Mouse (Mus musculus) neural tube, embryonic 10.5 days (tissue): ENCODE measurements around the gene Ablim2.

Experiments used
- DNase-seq: peaks from one replicate; pipeline ENCODE4 v3.0.0-alpha.2; 2017; ENCODE audit warnings: low spot score; ENCODE audit errors: extremely low spot score

The Ablim2 gene

GRCm38 (mm10) chr5:35907633-35908426 is 150.2 kb downstream of the Ablim2 start:
- DNase-seq: peak; percentile 57

GRCm38 (mm10) chr5:35908626-35909443 is 151.2 kb downstream of the Ablim2 start:
- DNase-seq: no peak

GRCm38 (mm10) chr5:35915629-35916300 is 158.1 kb downstream of the Ablim2 start:
- no peak for DNase-seq

GRCm38 (mm10) chr5:35916666-35917065 is 159.0 kb downstream of the Ablim2 start:
- no peak for DNase-seq

- DNase-seq: no peak
Observed at GRCm38 (mm10) chr5:35918387-35918786, 160.7 kb downstream of the Ablim2 start.

GRCm38 (mm10) chr5:35920076-35920475 is 162.4 kb downstream of the Ablim2 start:
- no peak for DNase-seq

GRCm38 (mm10) chr5:35920557-35920956 is 162.9 kb downstream of the Ablim2 start:
- DNase-seq: no peak

GRCm38 (mm10) chr5:35921141-35921540 is 163.5 kb downstream of the Ablim2 start:
- no peak for DNase-seq

- peak; percentile 32 for DNase-seq
Observed at GRCm38 (mm10) chr5:35921595-35922254, 164.0 kb downstream of the Ablim2 start.

GRCm38 (mm10) chr5:35923448-35923847 is 165.8 kb downstream of the Ablim2 start:
- DNase-seq: no peak

GRCm38 (mm10) chr5:35925171-35925634 is 167.5 kb downstream of the Ablim2 start:
- no peak for DNase-seq

GRCm38 (mm10) chr5:35926511-35926910 is 168.8 kb downstream of the Ablim2 start:
- DNase-seq: no peak

GRCm38 (mm10) chr5:35931296-35931695 is 173.6 kb downstream of the Ablim2 start:
- DNase-seq: no peak

GRCm38 (mm10) chr5:35933059-35933458 is 175.4 kb downstream of the Ablim2 start:
- DNase-seq: no peak
